Mouse (Mus musculus): ENCODE measurements at regions not wholly inside any gene's neighbourhood (a gene's known extent, or its start where the extent isn't known, plus 50 kb on each side); places are given as distances from the start of the nearest gene placed in this dataset.

GRCm38 (mm10) chr13:106100239-106100638 lies 656.8 kb downstream of the Htr1a start:
- ATAC-seq (ENCODE audit: low FRiP score) = no peak
- Histone ChIP-seq H3K4me1 (no peaks in the 10 kb centered on the region), H3K36me3 (replicated peaks) (no peaks in the 10 kb centered on the region), H3K27ac (no peak overlapping the region), H3K9me3 (no peaks in the 10 kb centered on the region), H3K27me3 (no peaks in the 10 kb centered on the region), H3K9ac (no peak overlapping the region), H3K4me2 (no peak overlapping the region), H3K4me3 (replicated peaks) (no peak overlapping the region)
- 80% methylated on average over 2 of the region's 2 CpGs for WGBS

GRCm38 (mm10) chr13:106142128-106142527 lies 698.7 kb downstream of the Htr1a start:
- no peaks in the 10 kb centered on the region for H3K9me3 ChIP-seq
- no peak overlapping the region for H3K9ac ChIP-seq
- no peak overlapping the region for H3K4me2 ChIP-seq
- no peak overlapping the region for H3K27ac ChIP-seq
- no peak overlapping the region for H3K4me3 ChIP-seq (replicated peaks)
- H3K36me3 ChIP-seq (replicated peaks) = no peaks in the 10 kb centered on the region
- WGBS = 76% methylated on average over 2 of the region's 2 CpGs
- H3K27me3 ChIP-seq = no peaks in the 10 kb centered on the region
- no peaks in the 10 kb centered on the region for H3K4me1 ChIP-seq
- ATAC-seq (ENCODE audit: low FRiP score) = no peak

DNA sequence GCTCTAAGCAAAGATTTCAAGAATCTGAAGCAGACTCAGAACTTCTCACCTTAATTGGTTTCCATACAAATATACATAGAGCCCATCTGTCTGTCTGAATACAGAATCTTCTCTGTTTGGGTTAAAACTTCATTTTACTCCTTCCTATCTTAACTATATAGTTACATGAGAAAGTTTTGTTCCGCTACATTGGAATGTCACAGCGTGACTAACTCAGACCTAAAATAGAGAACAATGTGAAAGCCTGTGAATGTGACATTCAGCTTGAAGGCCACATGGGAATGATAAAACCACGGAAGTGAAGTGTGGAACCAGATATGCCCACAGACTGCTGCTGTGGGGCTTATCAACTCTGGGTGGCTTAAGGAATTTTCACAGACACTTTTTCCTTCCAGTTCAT lies 722.9 kb downstream of the Htr1a start:
- 86% methylated on average over 3 of the region's 3 CpGs for WGBS
- no peak for ATAC-seq (ENCODE audit: low FRiP score)
- Histone ChIP-seq H3K27me3 (no peaks in the 10 kb centered on the region), H3K36me3 (replicated peaks) (no peaks in the 10 kb centered on the region), H3K4me2 (no peak overlapping the region), H3K4me1 (no peaks in the 10 kb centered on the region), H3K4me3 (replicated peaks) (no peak overlapping the region), H3K27ac (no peak overlapping the region), H3K9me3 (no peaks in the 10 kb centered on the region), H3K9ac (no peak overlapping the region)

DNA sequence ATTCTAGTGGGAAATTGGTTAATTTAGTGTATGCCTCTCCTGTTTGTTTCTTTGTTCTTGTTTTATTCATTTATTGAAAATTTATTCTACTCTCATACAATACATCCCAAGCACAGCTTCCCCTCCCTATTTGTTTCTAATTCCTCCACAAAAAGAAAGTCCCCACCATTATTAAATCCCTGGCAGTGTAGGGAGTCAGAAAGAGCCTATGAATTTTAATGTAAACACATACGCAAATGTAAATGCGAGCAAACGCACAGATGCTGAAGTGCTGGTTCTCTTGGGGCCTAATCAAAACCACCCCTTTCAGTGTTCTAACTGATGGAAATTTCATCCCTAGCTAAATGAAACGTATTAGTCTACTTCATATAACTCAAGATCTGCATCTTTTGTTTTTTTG lies 729.9 kb downstream of the Htr1a start:
- Histone ChIP-seq H3K9ac (no peak overlapping the region), H3K27me3 (no peaks in the 10 kb centered on the region), H3K9me3 (no peaks in the 10 kb centered on the region), H3K4me2 (no peak overlapping the region), H3K4me3 (replicated peaks) (no peak overlapping the region), H3K4me1 (no peaks in the 10 kb centered on the region), H3K27ac (no peak overlapping the region), H3K36me3 (replicated peaks) (no peaks in the 10 kb centered on the region)
- WGBS = 56% methylated on average over 4 of the region's 4 CpGs
- no peak for ATAC-seq (ENCODE audit: low FRiP score)

GRCm38 (mm10) chr13:106174321-106174720 lies 730.9 kb downstream of the Htr1a start:
- Histone ChIP-seq H3K27ac (no peak overlapping the region), H3K4me1 (no peaks in the 10 kb centered on the region), H3K4me3 (replicated peaks) (no peak overlapping the region), H3K4me2 (no peak overlapping the region), H3K9ac (no peak overlapping the region), H3K9me3 (no peaks in the 10 kb centered on the region), H3K27me3 (no peaks in the 10 kb centered on the region), H3K36me3 (replicated peaks) (no peaks in the 10 kb centered on the region)
- 0 out of 2 replicates have a peak, but pooled peaks have one; percentile 12 for ATAC-seq (ENCODE audit: low FRiP score)
- WGBS = 83% methylated on average over 4 of the region's 4 CpGs

DNA sequence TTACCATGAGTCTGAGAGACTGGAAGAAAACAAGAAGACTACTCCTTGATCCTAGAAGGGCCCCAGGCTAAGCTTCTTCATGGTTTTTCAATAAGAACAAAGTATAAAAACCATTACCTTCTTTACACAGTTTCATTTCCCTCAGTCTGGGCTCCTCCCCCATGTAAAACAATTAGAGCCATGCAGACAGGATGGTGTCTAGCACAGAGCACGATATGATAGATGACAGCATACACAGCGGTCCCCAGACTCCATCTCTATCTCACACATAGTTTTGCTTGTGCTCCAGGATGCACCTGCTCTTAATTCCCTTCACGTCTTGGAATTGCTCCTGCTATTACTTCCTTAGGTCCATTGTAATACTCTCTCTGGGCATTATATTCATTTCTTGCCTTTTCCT lies 737.3 kb downstream of the Htr1a start:
- no peaks in the 10 kb centered on the region for H3K36me3 ChIP-seq (replicated peaks)
- H3K4me3 ChIP-seq (replicated peaks) = no peak overlapping the region
- no peak overlapping the region for H3K4me2 ChIP-seq
- WGBS = 58% methylated on average over 3 of the region's 3 CpGs
- H3K27ac ChIP-seq = no peak overlapping the region
- H3K9me3 ChIP-seq = no peaks in the 10 kb centered on the region
- no peak overlapping the region for H3K9ac ChIP-seq
- H3K4me1 ChIP-seq = peaks cover 4% of the 10 kb centered on the region
- peak; percentile 17; the same call in 1 of the 2 replicates for ATAC-seq (ENCODE audit: low FRiP score)
- no peaks in the 10 kb centered on the region for H3K27me3 ChIP-seq

All from forebrain, embryonic 12.5 days (tissue).